Mouse (Mus musculus) CD8-positive naive resting alpha-beta T cell, adult 57 days (primary cell): ENCODE measurements around the gene Dhdds. TPM values are rescaled to one million over a fixed set of nuclear protein-coding genes. Genes with fewer than 3 reads are reported as not detected.

Experiments
- total RNA-seq: library from RNA; stranded (reverse); gene quantifications from one replicate; pipeline ENCODE4 v1.2.4, GENCODE M21; 2023

The Dhdds gene
- total RNA-seq = 30.0 TPM

DNA sequence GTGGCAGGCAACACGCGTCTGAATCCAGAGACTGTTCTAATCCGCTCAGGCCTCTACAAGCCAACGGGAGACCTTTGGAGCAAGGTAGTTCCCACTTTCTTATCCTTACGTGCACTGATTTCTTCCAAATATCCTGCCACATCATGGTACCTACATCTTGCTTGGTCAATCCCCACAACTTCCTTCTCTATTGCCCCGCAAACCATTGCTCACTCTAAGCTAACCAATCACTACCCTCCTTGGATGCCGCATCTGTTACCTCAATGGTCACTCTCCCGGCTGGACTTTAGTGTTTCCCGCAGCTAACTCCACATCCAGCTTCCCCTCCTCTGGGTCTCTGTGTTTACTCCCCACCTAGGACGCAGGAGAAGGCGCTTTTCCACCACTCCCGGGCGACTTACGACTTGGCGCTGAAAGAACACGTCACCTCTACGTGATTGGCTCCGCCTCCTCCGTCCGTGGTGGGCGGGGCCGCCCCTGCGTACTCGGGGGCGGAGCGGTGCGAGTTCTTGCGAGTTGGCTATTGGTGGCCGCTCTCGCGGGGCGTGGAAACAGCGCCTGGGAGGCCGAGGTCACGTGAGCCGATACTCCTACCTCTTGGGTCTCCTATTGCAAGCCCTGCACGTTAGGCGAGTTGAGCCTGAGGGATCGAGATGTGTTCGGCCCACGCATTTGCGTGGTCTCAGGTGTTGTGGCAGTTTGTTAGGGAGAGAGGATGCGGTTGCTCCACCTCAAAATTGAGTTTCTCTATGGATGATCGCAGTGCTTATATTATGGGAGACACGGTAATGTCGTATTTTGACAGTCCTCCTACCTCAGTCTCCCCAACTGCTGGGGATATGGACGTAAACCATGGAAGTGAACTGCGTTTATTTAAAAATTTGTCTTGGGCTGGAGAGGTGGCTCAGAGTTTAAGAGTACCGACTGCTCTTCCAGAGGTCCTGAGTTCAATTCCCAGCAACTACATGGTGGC, at the start of gene Dhdds:
Gene Dhdds, minus strand, starts transcription at position 453 of the 973 bp plus-strand sequence.

GRCm38 (mm10) chr4:134018779-134019145, 18.0 kb upstream of the Dhdds start, which contains the start of gene Lin28a:
Gene Lin28a (minus strand): TSS chr4:134018841.

DNA sequence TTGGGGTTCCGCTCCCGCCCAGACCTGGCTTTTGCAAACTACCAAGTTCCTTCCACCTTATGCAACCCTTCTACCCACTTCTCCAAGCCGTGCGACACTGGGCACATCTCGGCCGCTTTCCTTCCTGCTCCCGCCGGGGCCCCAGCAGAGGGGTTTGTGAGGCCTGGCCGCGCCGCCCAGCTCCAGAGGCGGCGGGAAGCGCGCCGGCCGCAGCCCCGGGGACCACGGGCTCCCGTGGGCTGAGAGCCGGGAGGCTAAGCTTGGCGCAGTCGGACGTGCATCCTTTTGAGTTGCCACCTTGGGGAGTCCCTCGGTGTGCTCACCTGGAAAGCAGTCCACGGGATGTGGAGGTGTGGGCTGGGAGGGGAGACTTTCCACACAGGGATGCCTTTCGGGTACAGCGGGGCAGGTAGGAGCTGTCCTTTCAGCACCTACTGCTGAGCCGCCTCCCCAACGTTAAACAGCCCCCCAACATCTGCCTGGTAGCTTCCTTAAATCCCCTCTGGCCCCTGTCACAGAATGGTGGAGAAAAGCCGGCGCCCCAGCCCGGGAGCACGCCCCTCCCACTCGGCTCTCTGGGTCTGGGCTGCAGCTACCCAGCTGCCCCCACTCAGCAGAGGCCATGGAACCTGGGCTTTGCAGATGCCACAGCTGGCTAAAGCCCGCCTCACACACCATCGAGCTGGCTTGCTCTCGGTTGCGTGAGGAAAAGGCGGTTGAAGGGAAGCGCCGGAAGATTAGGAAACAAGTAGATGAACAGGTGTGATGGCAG, 32.4 kb downstream of the Dhdds start, which contains the start of gene Hmgn2:
Gene Hmgn2, minus strand, starts transcription at position 501 of the 772 bp plus-strand sequence.

Other genes starting within 250 kb of the Dhdds start
- gene Arid1a, start 244.1 kb downstream of the Dhdds start, total RNA-seq = 284 TPM
- 114 TPM for gene Rps6ka1, start 113.1 kb downstream of the Dhdds start, total RNA-seq
- gene Hmgn2, start 32.3 kb downstream of the Dhdds start, total RNA-seq = 298 TPM
- not detected for gene Lin28a, start 17.9 kb upstream of the Dhdds start, total RNA-seq
- gene Zfp683, start 52.9 kb upstream of the Dhdds start, total RNA-seq = 2.2 TPM
- 6.2 TPM for gene Crybg2, start 59.9 kb upstream of the Dhdds start, total RNA-seq
- 1,033 TPM for gene Cd52, start 94.2 kb upstream of the Dhdds start, total RNA-seq
- 269 TPM for gene Ubxn11, start 101.7 kb upstream of the Dhdds start, total RNA-seq
- gene Sh3bgrl3, start 127.9 kb upstream of the Dhdds start, total RNA-seq = 449 TPM
- 26.5 TPM for gene Cep85, start 186.2 kb upstream of the Dhdds start, total RNA-seq
- gene Gm7534, start 202.1 kb upstream of the Dhdds start, total RNA-seq = not detected
- gene Catsper4, start 226.5 kb upstream of the Dhdds start, total RNA-seq = not detected
- gene Cnksr1, start 237.5 kb upstream of the Dhdds start, total RNA-seq = 0.21 TPM
- gene E130218I03Rik, start 242.7 kb upstream of the Dhdds start, total RNA-seq = not detected
- gene Zfp593, start 244.7 kb upstream of the Dhdds start, total RNA-seq = 26.3 TPM
- not detected for gene Gm30191, start 246.0 kb upstream of the Dhdds start, total RNA-seq